Mouse (Mus musculus): ENCODE data around the gene Gm9747. TPM values are rescaled to one million over a fixed set of nuclear protein-coding genes. Genes with fewer than 3 reads are reported as not detected.

The Gm9747 gene
- 27.6 and 33.2 TPM in 2 replicates for polyA plus RNA-seq (2014; fragmentation: Nextera tagmentation; extraction: Ambion mirVana)

- H3K9ac ChIP-seq (ENCODE audit: low read length) = no peak within 1 kb of the TSS
- H3K27me3 ChIP-seq (ENCODE audit: control insufficient read depth, insufficient read depth, low read length) = no peaks in the 10 kb centered on the region
- no peak within 1 kb of the TSS for H3K27ac ChIP-seq (replicated peaks; ENCODE audit: low read depth, low read length)
- no peaks in the 10 kb centered on the region for H3K9me3 ChIP-seq (ENCODE audit: control insufficient read depth, low read length)
- no peak within 1 kb of the TSS for H3K4me3 ChIP-seq (ENCODE audit: low read depth, low read length)
- H3K4me1 ChIP-seq (ENCODE audit: control insufficient read depth, insufficient read depth, low read length) = no peaks in the 10 kb centered on the region
- H3K36me3 ChIP-seq (ENCODE audit: control insufficient read depth, insufficient read depth, low read length) = no peaks in the 10 kb centered on the region
- WGBS = 96% methylated on average over 3 of the region's 3 CpGs
- DNase-seq (ENCODE audit: low spot score) (no peak), ATAC-seq (ENCODE audit: insufficient number of reproducible peaks, low FRiP score, low TSS enrichment, low read depth) (no peak)
- no peak within 1 kb of the TSS for H3K4me2 ChIP-seq (ENCODE audit: low read depth, severe bottlenecking)
Observed at GRCm38 (mm10) chr1:82232812-82233211, at the start of gene Gm9747. Gm9747 (plus strand) TSS chr1:82233112.

- Histone ChIP-seq H3K9ac (ENCODE audit: low read length) (no peak overlapping the region), H3K36me3 (ENCODE audit: control insufficient read depth, insufficient read depth, low read length) (no peaks in the 10 kb centered on the region), H3K27me3 (ENCODE audit: control insufficient read depth, insufficient read depth, low read length) (no peaks in the 10 kb centered on the region), H3K4me2 (ENCODE audit: low read depth, severe bottlenecking) (no peak overlapping the region), H3K27ac (replicated peaks; ENCODE audit: low read depth, low read length) (no peak overlapping the region), H3K4me3 (ENCODE audit: low read depth, low read length) (no peak overlapping the region), H3K4me1 (ENCODE audit: control insufficient read depth, insufficient read depth, low read length) (no peaks in the 10 kb centered on the region), H3K9me3 (ENCODE audit: control insufficient read depth, low read length) (no peaks in the 10 kb centered on the region)
- no peak for ATAC-seq (ENCODE audit: insufficient number of reproducible peaks, low FRiP score, low TSS enrichment, low read depth)
- no peak for DNase-seq (ENCODE audit: low spot score)
- 75% methylated on average over 8 of the region's 8 CpGs for WGBS
Observed at GRCm38 (mm10) chr1:82183913-82184442, 48.9 kb upstream of the Gm9747 start.

GRCm38 (mm10) chr1:82188549-82189231 lies 44.2 kb upstream of the Gm9747 start:
- Histone ChIP-seq H3K9ac (ENCODE audit: low read length) (no peak overlapping the region), H3K9me3 (ENCODE audit: control insufficient read depth, low read length) (no peaks in the 10 kb centered on the region), H3K4me3 (ENCODE audit: low read depth, low read length) (no peak overlapping the region), H3K27me3 (ENCODE audit: control insufficient read depth, insufficient read depth, low read length) (no peaks in the 10 kb centered on the region), H3K4me1 (ENCODE audit: control insufficient read depth, insufficient read depth, low read length) (no peaks in the 10 kb centered on the region), H3K27ac (replicated peaks; ENCODE audit: low read depth, low read length) (no peak overlapping the region), H3K36me3 (ENCODE audit: control insufficient read depth, insufficient read depth, low read length) (no peaks in the 10 kb centered on the region), H3K4me2 (ENCODE audit: low read depth, severe bottlenecking) (no peak overlapping the region)
- DNase-seq (ENCODE audit: low spot score) = no peak
- 65% methylated on average over 10 of the region's 10 CpGs for WGBS
- ATAC-seq (ENCODE audit: insufficient number of reproducible peaks, low FRiP score, low TSS enrichment, low read depth) = 0 out of 2 replicates have a peak, but pooled peaks have one; percentile 35

- Histone ChIP-seq H3K9ac (ENCODE audit: low read length) (no peak overlapping the region), H3K36me3 (ENCODE audit: control insufficient read depth, insufficient read depth, low read length) (no peaks in the 10 kb centered on the region), H3K4me2 (ENCODE audit: low read depth, severe bottlenecking) (no peak overlapping the region), H3K4me1 (ENCODE audit: control insufficient read depth, insufficient read depth, low read length) (no peaks in the 10 kb centered on the region), H3K4me3 (ENCODE audit: low read depth, low read length) (no peak overlapping the region), H3K27ac (replicated peaks; ENCODE audit: low read depth, low read length) (no peak overlapping the region), H3K27me3 (ENCODE audit: control insufficient read depth, insufficient read depth, low read length) (no peaks in the 10 kb centered on the region), H3K9me3 (ENCODE audit: control insufficient read depth, low read length) (no peaks in the 10 kb centered on the region)
- DNase-seq (ENCODE audit: low spot score) = peak; percentile 30
- ATAC-seq (ENCODE audit: insufficient number of reproducible peaks, low FRiP score, low TSS enrichment, low read depth) = no peak
- WGBS = 32% methylated on average over 3 of the region's 3 CpGs
Observed at GRCm38 (mm10) chr1:82189516-82189915, 43.4 kb upstream of the Gm9747 start.

- Histone ChIP-seq H3K9me3 (ENCODE audit: control insufficient read depth, low read length) (no peaks in the 10 kb centered on the region), H3K4me2 (ENCODE audit: low read depth, severe bottlenecking) (no peak overlapping the region), H3K4me1 (ENCODE audit: control insufficient read depth, insufficient read depth, low read length) (no peaks in the 10 kb centered on the region), H3K27me3 (ENCODE audit: control insufficient read depth, insufficient read depth, low read length) (no peaks in the 10 kb centered on the region), H3K9ac (ENCODE audit: low read length) (no peak overlapping the region), H3K27ac (replicated peaks; ENCODE audit: low read depth, low read length) (no peak overlapping the region), H3K36me3 (ENCODE audit: control insufficient read depth, insufficient read depth, low read length) (no peaks in the 10 kb centered on the region), H3K4me3 (ENCODE audit: low read depth, low read length) (no peak overlapping the region)
- no peak for DNase-seq (ENCODE audit: low spot score)
- ATAC-seq (ENCODE audit: insufficient number of reproducible peaks, low FRiP score, low TSS enrichment, low read depth) = no peak
- WGBS = 55% methylated on average over 3 of the region's 3 CpGs
Observed at GRCm38 (mm10) chr1:82191579-82191978, 41.3 kb upstream of the Gm9747 start.

GRCm38 (mm10) chr1:82199918-82200317 lies 33.0 kb upstream of the Gm9747 start:
- 19% methylated on average over 1 of the region's 1 CpGs for whole genome bisulfite sequencing
- DNase-seq (ENCODE audit: low spot score) = no peak
- Histone ChIP-seq H3K4me1 (ENCODE audit: control insufficient read depth, insufficient read depth, low read length) (peaks cover 11% of the 10 kb centered on the region; the same call in 1 of the 2 replicates), H3K9ac (ENCODE audit: low read length) (no peak overlapping the region), H3K36me3 (ENCODE audit: control insufficient read depth, insufficient read depth, low read length) (no peaks in the 10 kb centered on the region), H3K4me2 (ENCODE audit: low read depth, severe bottlenecking) (no peak overlapping the region), H3K27ac (replicated peaks; ENCODE audit: low read depth, low read length) (no peak overlapping the region), H3K4me3 (ENCODE audit: low read depth, low read length) (no peak overlapping the region), H3K9me3 (ENCODE audit: control insufficient read depth, low read length) (no peaks in the 10 kb centered on the region), H3K27me3 (ENCODE audit: control insufficient read depth, insufficient read depth, low read length) (no peaks in the 10 kb centered on the region)
- no peak for ATAC-seq (ENCODE audit: insufficient number of reproducible peaks, low FRiP score, low TSS enrichment, low read depth)

GRCm38 (mm10) chr1:82200636-82201035 lies 32.3 kb upstream of the Gm9747 start:
- Histone ChIP-seq H3K27ac (replicated peaks; ENCODE audit: low read depth, low read length) (no peak overlapping the region), H3K4me2 (ENCODE audit: low read depth, severe bottlenecking) (no peak overlapping the region), H3K4me1 (ENCODE audit: control insufficient read depth, insufficient read depth, low read length) (peaks cover 11% of the 10 kb centered on the region; the same call in 1 of the 2 replicates), H3K4me3 (ENCODE audit: low read depth, low read length) (no peak overlapping the region), H3K36me3 (ENCODE audit: control insufficient read depth, insufficient read depth, low read length) (no peaks in the 10 kb centered on the region), H3K9ac (ENCODE audit: low read length) (no peak overlapping the region), H3K9me3 (ENCODE audit: control insufficient read depth, low read length) (no peaks in the 10 kb centered on the region), H3K27me3 (ENCODE audit: control insufficient read depth, insufficient read depth, low read length) (no peaks in the 10 kb centered on the region)
- WGBS = 82% methylated on average over 7 of the region's 7 CpGs
- no peak for DNase-seq (ENCODE audit: low spot score)
- no peak for ATAC-seq (ENCODE audit: insufficient number of reproducible peaks, low FRiP score, low TSS enrichment, low read depth)

- H3K9ac ChIP-seq (ENCODE audit: low read length) = no peak overlapping the region
- H3K27me3 ChIP-seq (ENCODE audit: control insufficient read depth, insufficient read depth, low read length) = no peaks in the 10 kb centered on the region
- peaks cover 11% of the 10 kb centered on the region; the same call in 1 of the 2 replicates for H3K4me1 ChIP-seq (ENCODE audit: control insufficient read depth, insufficient read depth, low read length)
- WGBS = 92% methylated on average over 5 of the region's 5 CpGs
- no peak overlapping the region for H3K4me3 ChIP-seq (ENCODE audit: low read depth, low read length)
- no peaks in the 10 kb centered on the region for H3K9me3 ChIP-seq (ENCODE audit: control insufficient read depth, low read length)
- no peak for DNase-seq (ENCODE audit: low spot score)
- ATAC-seq (ENCODE audit: insufficient number of reproducible peaks, low FRiP score, low TSS enrichment, low read depth) = no peak
- H3K36me3 ChIP-seq (ENCODE audit: control insufficient read depth, insufficient read depth, low read length) = no peaks in the 10 kb centered on the region
- no peak overlapping the region for H3K27ac ChIP-seq (replicated peaks; ENCODE audit: low read depth, low read length)
- no peak overlapping the region for H3K4me2 ChIP-seq (ENCODE audit: low read depth, severe bottlenecking)
Observed at GRCm38 (mm10) chr1:82207511-82207910, 25.4 kb upstream of the Gm9747 start.

Measured in limb, embryonic 11.5 days (tissue).